Mouse (Mus musculus): ENCODE measurements around the gene Zc3h10.
"Not testable (repeated sequence)": the region's sequence is repeated elsewhere in the genome, so short reads cannot be mapped to it uniquely, and the experiment has no call there.

Zc3h10 gene

DNA sequence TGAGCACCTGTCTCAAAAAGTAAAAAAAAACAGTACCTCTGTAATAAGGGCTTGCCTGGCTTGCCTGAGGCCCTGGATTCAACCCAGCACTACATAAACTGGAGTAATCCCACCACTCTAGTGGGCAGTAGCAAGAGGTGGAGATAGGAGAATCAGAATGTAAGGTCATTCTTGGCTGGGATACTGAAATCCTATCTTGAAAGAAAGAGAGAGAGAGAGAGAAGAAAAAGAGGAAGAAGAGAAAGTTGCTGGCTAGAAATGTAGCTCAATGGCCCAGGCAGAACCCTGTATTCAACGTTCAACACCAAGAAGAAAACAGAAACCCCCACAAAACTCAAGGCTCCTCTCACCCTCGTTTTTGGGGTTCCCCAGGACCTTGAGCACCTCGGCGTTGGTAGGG, 51.7 kb downstream of the Zc3h10 start:
- DNase-seq (ENCODE audit: low spot score) = no peak

DNA sequence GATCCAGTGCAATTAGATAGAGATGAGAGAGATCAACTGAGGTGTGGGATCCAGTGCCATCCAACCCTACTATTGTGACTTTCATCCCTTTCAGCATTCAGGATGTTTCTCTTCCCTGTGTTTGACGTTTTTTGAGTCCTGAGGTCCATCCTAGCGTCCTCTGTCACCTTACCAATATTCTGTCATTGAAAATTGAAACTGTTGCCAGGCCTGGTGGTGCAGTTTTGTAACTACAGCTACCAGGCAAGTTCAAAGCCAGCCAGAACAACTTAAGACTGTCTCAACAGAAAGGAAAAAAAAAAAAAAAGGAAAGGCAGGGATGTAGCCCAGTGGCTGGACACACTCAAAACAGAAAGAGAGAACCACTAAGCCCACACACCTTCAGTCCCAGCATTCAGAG, 52.3 kb downstream of the Zc3h10 start:
- no peak for DNase-seq (ENCODE audit: low spot score)

- no peak for DNase-seq (ENCODE audit: low spot score)
Observed at GRCm38 (mm10) chr10:128494667-128495245, 52.8 kb downstream of the Zc3h10 start.

DNA sequence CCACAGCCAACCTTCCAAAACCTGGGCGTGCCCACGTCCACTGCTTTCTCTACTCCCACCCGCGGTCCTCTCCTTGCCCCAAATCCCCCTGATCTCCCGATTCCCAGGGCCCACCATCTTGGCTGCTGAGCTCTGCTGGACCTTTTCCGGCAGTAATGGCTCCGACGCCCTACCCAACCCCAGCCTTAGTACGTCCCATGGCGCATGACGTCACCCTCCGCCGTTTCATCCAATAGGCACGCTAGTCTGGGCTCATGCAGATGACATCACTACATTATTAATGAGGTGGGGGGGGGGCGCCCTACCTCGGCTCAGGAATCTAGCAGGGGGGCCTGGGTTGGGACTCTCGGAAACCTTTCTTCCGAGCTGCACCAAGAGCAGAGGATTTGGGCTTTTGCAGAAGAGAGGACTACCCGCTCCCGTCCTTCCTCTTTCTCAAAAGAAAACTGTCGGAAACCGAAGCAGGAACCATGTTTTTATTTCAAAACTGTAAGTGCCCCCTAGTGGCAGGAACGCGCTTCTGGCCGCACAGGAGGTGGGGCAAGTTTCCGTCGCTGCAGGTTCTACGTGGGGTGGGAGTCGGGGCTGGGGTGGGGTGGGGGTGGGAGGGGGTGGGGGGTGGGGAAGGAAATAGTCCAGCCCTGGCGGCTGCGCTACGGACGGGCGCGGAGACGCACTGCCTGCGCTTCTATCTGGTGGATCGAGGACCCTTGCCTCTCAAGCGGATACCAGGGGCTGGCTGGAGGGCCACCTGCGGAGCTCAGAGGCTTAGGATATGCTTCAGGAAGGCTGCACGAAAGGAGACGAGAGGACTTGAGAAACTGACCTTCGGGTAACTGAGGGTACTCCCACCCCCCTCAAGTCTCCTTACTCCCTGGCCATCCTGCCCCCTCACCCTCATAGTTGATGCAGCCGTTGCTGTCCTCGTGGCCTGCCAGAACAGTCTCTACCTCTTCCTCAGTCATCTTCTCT, 53.6 kb downstream of the Zc3h10 start, which contains the start of gene Myl6:
Myl6 (minus strand) TSS at position 451 of the 972 bp plus-strand sequence.
- peak; percentile 99 for DNase-seq (ENCODE audit: low spot score)

GRCm38 (mm10) chr10:128493319-128493694, 54.3 kb downstream of the Zc3h10 start:
- DNase-seq (ENCODE audit: low spot score) = no peak

DNA sequence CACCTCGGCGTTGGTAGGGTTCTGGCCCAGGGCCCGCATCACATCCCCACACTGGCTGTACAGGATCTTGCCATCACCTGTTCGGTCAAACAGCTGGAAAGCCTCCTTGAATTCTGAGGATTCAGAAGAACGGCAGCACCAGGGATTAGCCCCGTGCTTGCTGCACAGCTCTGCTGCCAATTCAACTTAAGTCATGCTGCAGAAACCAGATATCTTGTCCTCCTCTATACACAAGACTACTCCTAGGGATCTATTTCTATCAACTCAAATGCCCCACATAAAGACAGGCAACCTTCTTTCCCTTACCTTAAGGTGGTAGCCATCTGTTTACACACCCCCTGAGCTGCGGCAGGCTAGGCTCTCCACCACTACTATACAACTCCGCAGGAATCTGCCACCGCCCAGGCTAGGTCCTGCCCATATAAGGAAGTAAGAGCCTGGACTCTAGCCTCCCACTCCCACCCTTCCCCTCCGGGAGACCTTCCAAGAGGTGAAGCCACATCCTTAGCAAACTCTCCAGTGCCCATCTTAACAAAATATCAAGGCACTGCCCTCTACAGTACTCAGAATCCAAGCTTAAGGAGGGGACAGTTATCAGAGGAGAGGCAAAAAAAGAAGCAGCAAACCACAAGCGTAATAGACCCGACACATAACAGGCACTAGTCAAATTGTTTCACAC, 54.8 kb downstream of the Zc3h10 start:
- DNase-seq (ENCODE audit: low spot score) = peak; percentile 76

DNA sequence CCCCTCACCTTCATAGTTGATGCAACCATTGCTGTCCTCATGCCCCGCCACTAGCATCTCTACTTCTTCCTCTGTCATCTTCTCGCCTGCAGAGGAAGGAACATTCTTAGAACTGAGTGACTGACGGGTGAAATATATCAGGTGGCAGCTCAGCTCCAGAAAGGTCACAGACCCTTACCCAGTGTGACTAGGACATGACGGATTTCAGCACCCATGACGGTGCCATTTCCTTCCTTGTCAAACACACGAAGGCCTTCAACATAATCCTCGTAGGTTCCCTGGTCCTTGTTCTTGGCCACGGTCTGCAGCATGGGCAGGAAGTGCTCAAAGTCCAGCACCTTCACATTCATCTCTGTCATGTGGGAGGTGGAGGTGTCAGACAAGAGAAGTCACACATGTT, 55.5 kb downstream of the Zc3h10 start:
- not testable (repeated sequence) for DNase-seq (ENCODE audit: low spot score)
